12 mouse cellular contexts compared by ENCODE assay signal in the genomic region with DNA sequence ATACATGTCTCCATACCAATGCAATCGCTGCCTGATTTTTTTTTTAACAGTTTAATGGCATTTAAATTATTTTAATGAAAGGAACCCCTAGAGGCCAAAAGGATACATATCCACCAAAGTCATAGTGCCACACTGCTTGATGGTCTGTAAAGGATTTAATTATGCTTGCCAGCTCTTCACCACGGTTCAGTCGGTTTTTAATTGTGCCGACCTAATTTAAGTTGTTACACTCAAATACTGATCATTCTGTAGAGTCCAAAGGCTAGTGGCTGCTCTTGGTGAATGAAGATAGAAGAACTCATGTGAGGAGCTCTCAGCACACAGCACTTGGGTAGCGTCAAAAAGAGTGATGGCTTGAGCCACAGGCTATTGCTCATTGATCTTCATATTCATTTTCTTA.
"Had no signal": no experiment of that assay in that cellular context is flagged by ENCODE, and none has a peak within 500 bp of the region (broad histone marks: within the 10 kb centered on the region; RNA-seq: fewer than 3 reads in every experiment).

No protein-coding gene starts in this region.

- H3K4me3 ChIP-seq: limb, embryonic 15.5 days; liver, embryonic 12.5 days; midbrain, embryonic 10.5 days; midbrain, embryonic 15.5 days; neural tube, embryonic 13.5 days had no signal

- H3K4me1 ChIP-seq: limb, embryonic 15.5 days had no signal

- H3K9ac ChIP-seq: limb, embryonic 15.5 days; liver, embryonic 12.5 days; lung, embryonic 14.5 days; midbrain, embryonic 15.5 days; neural tube, embryonic 13.5 days had no signal

- ATAC-seq: intestine, embryonic 16.5 days; liver, embryonic 12.5 days; midbrain, embryonic 15.5 days had no signal

- DNase-seq: layer of hippocampus, adult 9-11 months; layer of hippocampus, postnatal 36 days; lung, embryonic 14.5 days; lung, postnatal 10 days; lung, postnatal 4 days had no signal

- H3K36me3 ChIP-seq: limb, embryonic 15.5 days; midbrain, embryonic 10.5 days; midbrain, embryonic 15.5 days; neural tube, embryonic 13.5 days had no signal

- H3K9me3 ChIP-seq: limb, embryonic 15.5 days; liver, embryonic 12.5 days; midbrain, embryonic 10.5 days; midbrain, embryonic 15.5 days; neural tube, embryonic 13.5 days had no signal

- H3K4me2 ChIP-seq: limb, embryonic 15.5 days; liver, embryonic 12.5 days; lung, embryonic 14.5 days; midbrain, embryonic 15.5 days; neural tube, embryonic 13.5 days had no signal

- H3K27me3 ChIP-seq: limb, embryonic 15.5 days; liver, embryonic 12.5 days; midbrain, embryonic 15.5 days; neural tube, embryonic 13.5 days had no signal

- H3K27ac ChIP-seq: limb, embryonic 15.5 days; liver, embryonic 12.5 days; midbrain, embryonic 10.5 days; midbrain, embryonic 15.5 days; neural tube, embryonic 13.5 days; stomach, postnatal 0 days had no signal
